Mouse (Mus musculus): ENCODE measurements at regions not wholly inside any gene's neighbourhood (a gene's known extent, or its start where the extent isn't known, plus 50 kb on each side); places are given as distances from the start of the nearest gene placed in this dataset.

- DNase-seq = no peak
These were observed 252.3 kb downstream of the Itga8 start for GRCm38 (mm10) chr2:12049386-12049785.

- DNase-seq = peak; percentile 55
These were observed 251.8 kb downstream of the Itga8 start for GRCm38 (mm10) chr2:12049972-12050371.

DNA sequence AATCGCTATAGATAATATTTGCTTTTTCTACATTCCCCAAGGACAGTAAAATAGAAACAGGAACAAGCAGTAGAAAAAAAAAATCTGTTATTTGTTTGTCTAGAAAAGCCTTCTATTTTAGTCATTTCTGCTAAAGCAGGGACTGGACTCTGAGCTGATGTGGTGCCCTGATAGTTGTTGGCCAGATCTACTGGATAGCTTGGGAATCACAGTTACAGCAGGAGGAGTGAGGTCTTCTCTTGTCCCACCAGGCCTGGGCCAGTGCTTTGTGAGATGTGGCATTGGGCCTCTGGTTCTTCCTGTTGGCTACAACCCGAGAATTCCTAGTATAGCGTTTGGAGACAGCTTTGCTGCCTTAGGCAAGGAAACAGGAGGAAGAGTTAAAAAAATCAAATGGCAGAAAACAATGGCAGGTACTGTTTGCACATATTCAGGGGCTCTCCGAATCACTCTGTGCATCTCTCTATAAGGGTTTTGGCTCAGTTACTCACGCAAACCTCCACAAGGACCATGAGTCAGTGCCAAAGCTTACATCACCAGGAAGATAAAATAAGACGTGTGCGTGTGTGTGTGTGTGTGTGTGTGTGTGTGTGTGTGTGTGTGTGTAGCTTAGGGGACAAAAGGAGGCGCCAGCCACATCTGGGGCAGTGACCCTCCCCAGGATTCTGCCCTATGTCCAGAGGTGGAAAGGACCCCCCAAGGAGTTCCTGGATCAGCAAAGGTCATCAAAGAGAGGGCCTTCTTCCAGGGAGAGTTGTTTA, 248.1 kb downstream of the Itga8 start:
- DNase-seq = peak; percentile 22

DNA sequence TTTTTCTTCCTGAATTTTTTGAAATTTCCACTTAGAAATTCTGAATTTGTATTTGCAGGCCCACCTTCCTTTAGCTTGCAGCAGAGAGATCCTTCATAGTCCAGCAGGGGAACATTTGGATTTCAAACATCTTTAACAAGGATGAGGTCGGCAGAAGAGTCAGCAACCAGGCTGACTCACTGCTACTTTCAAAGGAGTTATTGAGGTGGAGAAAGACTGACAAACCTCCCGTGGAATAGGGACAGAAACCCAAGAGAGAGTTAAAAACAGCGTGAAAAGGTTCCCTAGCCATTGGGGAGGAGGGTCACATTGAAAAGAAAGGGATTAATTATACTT, 247.6 kb downstream of the Itga8 start:
- DNase-seq = no peak
